Mouse (Mus musculus) forebrain, embryonic 10.5 days (tissue): Measurements from ENCODE around the gene Mas1. TPM values are rescaled to one million over a fixed set of nuclear protein-coding genes. Genes with fewer than 3 reads are reported as not detected.

Source experiments
- microRNA-seq: library from miRNA; unstranded; fragments of <30 nt; microRNA quantifications from one replicate; pipeline ENCODE4, GENCODE M21; 2017
- polyA plus RNA-seq: library from polyadenylated mRNA; unstranded; fragments of >200 nt; fragmentation: Nextera tagmentation; extraction: Ambion mirVana; gene quantifications from 2 replicates; pipeline ENCODE4 v1.2.1, GENCODE M21; 2016

Mas1 gene
- polyA plus RNA-seq, 1 experiment from 2014 or later, result 0.51 TPM

Small RNA genes lying within 50 kb of the gene (microRNA-seq; reads per million reads assigned to microRNA genes)
- gene Gm24085, result not detected

Other genes with a start within 250 kb of the Mas1 start
- not detected in 2 replicates for gene Slc22a1, start 192.3 kb downstream of the Mas1 start, polyA plus RNA-seq
- 20.0 and 20.5 TPM in 2 replicates for gene Igf2r, start 98.5 kb downstream of the Mas1 start, polyA plus RNA-seq
- gene Mrgprh, start 7.9 kb upstream of the Mas1 start, polyA plus RNA-seq, result not detected in 2 replicates
- gene Pnldc1, start 42.1 kb upstream of the Mas1 start, polyA plus RNA-seq, result 1.3 and 2.7 TPM in 2 replicates
- 533 and 536 TPM in 2 replicates for gene Tcp1, start 47.6 kb upstream of the Mas1 start, polyA plus RNA-seq
- 199 and 207 TPM in 2 replicates for gene Mrpl18, start 48.2 kb upstream of the Mas1 start, polyA plus RNA-seq
- 1.5 and 2.0 TPM in 2 replicates for gene Acat3, start 72.5 kb upstream of the Mas1 start, polyA plus RNA-seq
- gene Acat2, start 92.6 kb upstream of the Mas1 start, polyA plus RNA-seq, result 396 and 405 TPM in 2 replicates
- gene Wtap, start 126.0 kb upstream of the Mas1 start, polyA plus RNA-seq, result 140 and 149 TPM in 2 replicates
- gene Sod2, start 138.7 kb upstream of the Mas1 start, polyA plus RNA-seq, result 109 TPM in 2 replicates
- not detected in 2 replicates for gene Gpr31b, start 184.2 kb upstream of the Mas1 start, polyA plus RNA-seq
- gene Tcp10b, start 193.0 kb upstream of the Mas1 start, polyA plus RNA-seq, result not detected in 2 replicates